In genomic region chr17:31850457-31850980, GRCm38 (mm10) we compare ENCODE assay signal across 13 mouse cellular contexts.
"Had no signal": no experiment of that assay in that cellular context is flagged by ENCODE, and none has a peak within 500 bp of the region (broad histone marks: within the 10 kb centered on the region; RNA-seq: fewer than 3 reads in every experiment).

No protein-coding gene starts in this region.

- DNase-seq: kidney, adult 9 months; layer of hippocampus, adult 9-11 months; layer of hippocampus, postnatal 36 days; lung, embryonic 14.5 days; lung, postnatal 10 days; retina, postnatal 1 day; right cerebral cortex, postnatal 4 days; thymus, postnatal 25 days had no signal

- H3K4me3 ChIP-seq: limb, embryonic 15.5 days; liver, embryonic 12.5 days; neural tube, embryonic 12.5 days; stomach, embryonic 15.5 days had no signal

- H3K27me3 ChIP-seq: limb, embryonic 15.5 days; neural tube, embryonic 12.5 days; stomach, embryonic 15.5 days had no signal

- H3K27ac ChIP-seq: kidney, postnatal 0 days; limb, embryonic 15.5 days; liver, embryonic 12.5 days; neural tube, embryonic 12.5 days; stomach, embryonic 15.5 days had no signal

- ATAC-seq: liver, embryonic 12.5 days had no signal
